Mouse (Mus musculus) kidney, adult 8-10 months (tissue): Measurements from ENCODE around the gene Gm3893.
"Not testable (repeated sequence)": the region's sequence is repeated elsewhere in the genome, so short reads cannot be mapped to it uniquely, and the experiment has no call there.

Experiments used
- DNase-seq, 2 experiments: peaks; one replicate each; pipeline ENCODE4 v3.0.0; 2022

Gm3893 gene

DNA sequence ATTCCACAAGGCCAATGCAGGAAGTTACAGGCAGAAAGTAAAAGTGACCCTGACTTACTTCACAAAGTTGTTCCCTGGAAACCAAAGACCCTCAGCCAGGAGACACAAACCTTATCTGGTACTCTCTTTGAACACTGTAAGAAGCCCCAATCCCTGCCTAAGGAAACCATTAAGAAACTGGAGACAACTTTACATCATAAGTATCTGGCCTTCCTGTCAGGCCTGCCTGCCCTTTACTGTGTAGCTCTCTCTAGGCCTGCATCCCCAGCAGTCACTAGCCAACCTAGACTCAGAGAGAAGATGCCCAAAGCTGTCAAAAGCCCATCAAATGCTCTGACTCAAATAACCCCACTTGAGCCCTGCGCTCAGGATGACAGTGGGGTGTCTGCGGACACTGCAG is at the start of gene Gm3893:
Gene Gm3893, plus strand, starts transcription at position 301 of the 400 bp plus-strand sequence.
- not testable (repeated sequence) for DNase-seq

DNA sequence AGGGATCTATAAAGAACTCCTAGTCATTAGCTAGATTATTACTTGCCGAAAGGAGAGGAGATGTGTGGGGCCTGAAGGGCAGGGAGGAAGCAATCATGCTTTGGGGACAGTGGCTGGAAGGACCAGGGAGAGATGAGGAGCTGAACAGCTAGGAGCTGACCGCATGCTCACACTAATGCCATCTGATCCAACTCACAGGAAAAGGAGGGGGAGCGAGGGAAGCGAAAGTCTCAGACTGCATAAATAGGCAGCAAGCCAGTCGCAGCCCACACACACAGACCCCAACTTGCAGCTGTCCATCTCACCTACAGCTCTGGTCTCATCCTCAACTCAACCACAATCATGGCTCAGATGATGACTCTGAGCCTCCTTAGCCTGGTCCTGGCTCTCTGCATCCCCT is 23.5 kb downstream of the Gm3893 start, which contains the start of gene Gm13304:
Gene Gm13304, plus strand, starts transcription at position 301 of the 400 bp plus-strand sequence.
- not testable (repeated sequence) for DNase-seq
